Mouse (Mus musculus): ENCODE results near the gene Cd96.
A peak's percentile ranks its signal among the peaks of the same experiment; 100 is the strongest.

Cd96 gene

DNA sequence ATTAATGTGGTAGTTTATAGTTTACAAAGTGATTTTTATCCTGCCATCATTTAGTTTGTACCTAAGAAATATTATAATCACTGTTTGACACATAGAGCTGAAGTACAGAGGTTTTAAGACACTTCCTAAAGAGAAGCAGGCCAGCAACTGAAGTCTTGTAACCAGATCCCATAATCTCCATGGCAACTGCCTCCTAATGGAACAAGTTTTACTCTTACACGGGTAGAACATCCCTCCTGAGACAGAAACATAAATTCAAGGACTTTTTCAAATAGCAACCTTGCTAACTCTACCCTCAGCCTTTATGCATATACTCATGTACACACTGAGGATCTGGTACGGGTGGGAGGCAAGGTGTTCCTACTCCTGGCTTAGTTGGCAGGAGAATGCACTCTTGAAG lies 83.8 kb downstream of the Cd96 start:
- no peak for DNase-seq (ENCODE audit: low spot score)

DNA sequence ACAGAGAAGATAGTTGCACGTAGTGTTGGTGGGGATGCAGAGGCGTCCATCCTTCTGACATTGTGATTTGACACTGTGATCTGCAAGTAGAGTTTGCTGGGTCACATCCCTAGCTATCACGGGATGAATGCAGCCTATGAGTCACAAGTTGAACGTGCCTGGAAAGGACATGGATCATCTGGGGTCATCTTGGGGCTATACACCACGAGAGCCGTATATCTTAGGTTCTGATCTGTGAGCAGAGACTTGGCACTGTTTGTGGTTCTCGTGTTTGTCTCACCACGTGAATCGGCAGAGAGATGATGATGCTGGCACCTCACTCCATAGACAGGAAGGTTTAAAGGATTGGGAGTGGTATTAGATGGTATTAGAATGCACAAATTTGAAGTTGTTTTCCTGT lies 86.2 kb downstream of the Cd96 start:
- no peak for DNase-seq (ENCODE audit: low spot score)

DNA sequence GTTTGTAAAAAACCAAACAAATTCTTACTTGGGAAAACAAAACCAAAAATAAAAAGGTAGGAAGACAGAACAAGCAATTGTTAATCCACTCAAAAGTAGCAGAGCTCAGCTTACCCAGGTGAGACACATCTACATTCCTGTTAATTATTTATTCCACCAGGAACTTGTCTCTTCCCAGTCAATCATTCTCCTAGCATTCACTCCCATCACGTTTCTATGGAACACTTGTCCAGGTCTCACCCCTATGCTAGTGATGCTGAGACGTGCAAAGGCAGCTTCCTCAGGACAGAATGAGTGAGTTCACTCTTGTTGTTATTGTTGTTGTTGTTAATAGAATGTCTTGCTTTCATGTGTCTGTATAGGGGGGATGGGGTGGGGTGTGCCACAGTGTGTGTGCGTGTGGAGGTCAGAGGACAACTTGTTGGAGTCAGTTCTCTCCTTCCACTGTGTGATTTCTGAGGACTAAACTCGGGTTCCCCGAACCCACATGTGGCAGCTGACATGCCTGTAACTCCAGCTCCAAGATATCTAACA lies 97.0 kb downstream of the Cd96 start:
- no peak for DNase-seq (ENCODE audit: low spot score)

DNA sequence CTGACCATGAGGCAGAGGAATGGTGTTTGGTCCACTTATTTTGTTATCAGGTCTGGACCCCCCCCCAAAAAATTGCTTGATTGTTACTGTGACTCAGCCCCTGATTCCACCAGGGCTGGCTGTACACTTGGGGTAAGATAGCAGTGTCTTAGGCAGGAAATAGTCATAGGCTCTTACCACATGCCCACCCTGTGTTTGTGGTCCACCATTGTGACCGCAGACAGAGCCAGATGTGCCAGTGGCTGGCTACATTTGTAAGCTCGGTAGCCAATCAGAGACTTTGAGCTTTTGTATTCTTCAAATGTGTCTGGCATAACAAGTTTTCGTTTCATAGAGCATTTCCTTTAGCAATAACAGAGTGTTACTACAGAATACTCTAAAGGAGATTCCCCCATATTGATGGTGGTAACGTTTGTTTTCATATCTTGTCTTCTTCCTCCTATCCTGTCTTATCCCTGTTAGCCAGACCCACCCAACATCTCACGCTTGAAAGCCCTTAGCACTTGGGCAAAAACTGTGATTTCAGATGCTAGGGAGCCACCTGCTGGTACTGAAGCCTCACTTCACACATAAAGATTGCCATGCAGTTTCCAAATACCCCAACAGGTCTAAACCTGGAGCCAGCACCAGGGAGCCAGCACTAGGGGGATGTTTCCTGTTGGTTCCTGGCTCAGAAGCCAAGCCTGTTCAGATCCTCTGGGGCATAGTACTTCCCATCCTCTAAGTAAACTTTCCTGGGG lies 97.7 kb downstream of the Cd96 start:
- DNase-seq (ENCODE audit: low spot score), result peak; percentile 31

DNA sequence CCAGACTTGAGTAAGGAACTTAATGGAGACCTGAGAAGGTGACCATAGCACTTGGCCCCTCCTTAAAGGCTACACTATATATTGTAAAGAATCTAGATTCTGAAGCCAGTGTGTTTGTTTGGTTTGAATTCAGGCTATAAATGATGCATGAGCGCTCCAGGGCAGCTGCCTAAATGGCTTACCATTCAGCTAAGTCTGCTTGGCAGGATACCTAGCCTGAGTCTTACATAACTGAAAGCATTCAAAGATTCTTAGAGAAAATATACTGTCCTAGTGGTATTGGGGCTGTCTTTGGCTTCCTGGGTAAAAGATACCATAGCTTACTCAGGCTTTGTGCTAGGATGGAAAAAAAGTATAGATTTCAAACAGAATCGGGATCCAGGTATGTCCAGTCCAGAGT lies 98.7 kb downstream of the Cd96 start:
- DNase-seq (ENCODE audit: low spot score), result no peak

DNA sequence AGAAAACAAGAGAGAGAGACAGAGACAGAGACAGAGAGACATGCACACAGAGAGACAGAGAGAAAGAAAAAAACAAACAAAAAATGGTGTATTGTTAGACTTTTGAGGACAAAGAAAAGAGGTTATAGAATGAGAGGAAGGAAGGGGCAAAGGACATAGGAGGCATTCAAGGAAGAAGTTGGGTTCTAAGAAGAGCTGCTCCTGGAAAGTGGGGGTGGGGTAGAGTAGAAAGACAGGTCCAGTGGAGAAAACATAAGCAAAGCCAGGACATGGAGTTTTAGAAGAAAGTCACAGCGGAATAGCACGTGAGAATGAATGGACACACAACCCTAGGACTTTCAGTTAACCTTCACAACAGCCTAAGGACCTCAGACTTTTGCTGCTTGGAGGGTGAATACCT lies 99.7 kb downstream of the Cd96 start:
- DNase-seq (ENCODE audit: low spot score), result no peak

DNA sequence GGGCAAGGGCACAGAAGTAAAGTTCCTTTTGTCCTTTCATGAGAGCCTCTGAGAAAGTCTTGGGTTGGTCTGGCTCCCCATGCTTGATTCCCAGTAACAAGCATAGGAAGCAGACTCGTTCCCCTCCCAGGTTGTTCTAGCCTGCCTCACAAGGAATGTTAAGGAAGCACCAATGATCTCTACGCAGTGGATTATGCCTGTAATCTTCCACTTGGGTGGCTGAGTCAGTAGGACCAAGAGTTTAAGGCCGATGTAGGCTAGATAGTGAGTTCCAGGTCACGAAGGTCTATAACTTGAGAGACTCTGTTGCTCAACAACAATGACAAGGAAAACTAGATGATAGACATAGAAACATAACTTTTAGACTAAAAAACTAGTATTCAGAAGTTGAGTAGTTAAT lies 100.3 kb downstream of the Cd96 start:
- no peak for DNase-seq (ENCODE audit: low spot score)

DNA sequence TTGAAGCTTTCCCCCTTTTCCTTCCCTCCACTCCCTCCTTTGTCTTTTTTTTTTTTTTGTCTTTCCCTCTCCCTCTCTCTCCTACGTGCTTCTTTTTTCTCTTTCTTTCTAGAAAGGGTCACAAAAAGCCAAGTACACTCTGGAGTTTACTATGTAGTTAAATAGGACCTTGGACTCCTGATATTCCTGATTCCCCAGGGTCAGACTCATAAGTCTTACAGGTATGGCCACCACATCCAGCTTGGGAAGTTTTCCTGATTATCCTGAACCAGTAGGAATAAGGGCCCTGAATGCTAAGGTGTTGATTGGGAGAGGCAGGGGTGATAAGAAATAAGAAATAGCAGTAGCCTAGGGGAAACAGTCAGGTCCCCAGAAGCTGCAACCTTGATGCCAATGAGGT lies 100.7 kb downstream of the Cd96 start:
- DNase-seq (ENCODE audit: low spot score), result no peak

DNA sequence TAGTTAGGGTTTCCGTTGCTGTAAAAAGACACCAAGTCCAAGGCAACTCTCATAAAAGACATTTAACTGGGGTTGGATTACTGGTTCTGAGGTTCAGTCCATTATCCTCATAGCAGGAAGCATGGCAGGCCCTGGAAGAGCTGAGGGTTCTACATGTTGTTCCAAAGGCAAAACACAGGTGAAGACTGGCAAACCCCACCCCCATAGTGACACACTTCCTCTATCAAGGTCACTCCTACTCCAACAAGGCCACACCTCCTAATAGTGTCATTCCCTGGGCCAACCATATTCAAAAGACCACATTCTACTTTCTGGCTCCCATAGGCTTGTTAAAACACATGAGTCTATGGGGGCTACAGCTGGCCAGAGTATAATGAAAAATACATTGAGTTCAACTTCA lies 108.4 kb downstream of the Cd96 start:
- DNase-seq (ENCODE audit: low spot score), result no peak

DNA sequence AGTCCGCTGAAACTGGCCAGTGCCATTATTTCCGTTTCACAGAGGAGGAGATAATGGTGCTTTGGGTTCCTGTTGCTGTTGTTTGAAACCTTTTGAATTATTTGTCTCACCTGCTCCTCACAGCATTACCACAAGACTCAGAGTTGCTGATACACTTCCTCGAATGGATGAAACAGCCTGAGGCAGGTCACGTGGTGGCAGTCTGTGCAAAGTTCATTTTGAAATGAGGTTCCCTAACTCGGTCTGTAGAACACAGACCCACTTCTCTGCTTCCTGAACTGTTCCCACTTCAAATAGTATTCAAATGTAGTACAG lies 109.2 kb downstream of the Cd96 start:
- no peak for DNase-seq (ENCODE audit: low spot score)

DNA sequence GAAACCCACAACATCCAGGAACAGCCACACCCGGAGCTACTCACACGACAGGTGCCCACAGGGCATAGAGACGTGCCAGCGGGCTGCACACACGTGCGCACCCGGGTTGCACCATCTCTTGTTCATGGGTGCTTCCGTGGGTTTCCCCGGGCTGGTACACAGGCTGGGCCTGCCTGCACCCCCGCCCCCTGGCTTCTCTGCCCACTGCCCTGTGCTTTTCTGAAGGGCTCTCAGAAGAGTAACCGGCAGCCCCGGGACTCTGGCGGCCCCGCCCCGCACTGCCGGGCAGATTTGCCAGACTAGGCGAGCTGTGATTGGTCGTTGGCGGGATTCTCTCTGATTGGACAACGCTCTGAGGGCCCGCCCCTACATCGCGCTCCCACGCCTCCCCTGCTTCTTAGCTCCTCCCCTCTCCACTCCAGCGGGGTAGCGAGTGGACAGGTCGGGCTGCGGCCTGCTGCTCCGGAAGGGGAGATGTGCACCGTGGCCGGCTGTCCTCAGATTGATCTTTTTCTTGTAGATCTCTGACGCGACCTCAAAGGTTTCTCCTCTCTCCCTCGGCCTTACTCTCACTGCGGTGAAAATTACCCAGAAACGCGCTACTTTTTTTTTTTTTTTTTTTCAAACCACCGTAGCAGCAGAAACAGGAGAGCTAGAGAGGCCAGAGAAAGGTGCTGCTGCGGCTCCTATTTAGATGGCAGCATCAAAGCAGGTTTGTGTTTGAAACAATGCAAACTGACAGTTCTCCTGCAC lies 109.7 kb downstream of the Cd96 start, which contains the start of gene Plcxd2:
Gene Plcxd2 (minus strand): TSS at position 66 of the 753 bp plus-strand sequence.
- DNase-seq (ENCODE audit: low spot score), result peak; percentile 87

DNA sequence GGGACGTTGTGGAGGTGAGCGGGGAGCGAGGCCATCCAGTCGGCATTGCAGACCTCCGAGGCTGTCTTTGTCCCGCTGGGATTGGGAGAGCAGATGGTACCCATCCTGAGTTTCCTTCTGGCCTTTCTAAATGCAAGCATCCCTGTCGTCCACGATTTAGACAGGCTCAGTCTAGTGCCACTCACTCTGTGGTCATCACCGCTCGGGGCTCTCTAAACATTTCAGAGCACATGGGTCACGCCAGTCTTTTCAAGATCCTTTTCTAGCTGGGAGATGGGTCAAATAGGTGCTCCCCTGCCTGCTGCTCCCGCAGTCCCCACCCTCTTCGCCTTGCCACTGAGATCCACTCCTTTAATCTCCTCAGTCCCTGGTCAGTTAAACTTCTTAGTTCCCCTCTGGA lies 110.3 kb downstream of the Cd96 start:
- peak; percentile 7 for DNase-seq (ENCODE audit: low spot score)

DNA sequence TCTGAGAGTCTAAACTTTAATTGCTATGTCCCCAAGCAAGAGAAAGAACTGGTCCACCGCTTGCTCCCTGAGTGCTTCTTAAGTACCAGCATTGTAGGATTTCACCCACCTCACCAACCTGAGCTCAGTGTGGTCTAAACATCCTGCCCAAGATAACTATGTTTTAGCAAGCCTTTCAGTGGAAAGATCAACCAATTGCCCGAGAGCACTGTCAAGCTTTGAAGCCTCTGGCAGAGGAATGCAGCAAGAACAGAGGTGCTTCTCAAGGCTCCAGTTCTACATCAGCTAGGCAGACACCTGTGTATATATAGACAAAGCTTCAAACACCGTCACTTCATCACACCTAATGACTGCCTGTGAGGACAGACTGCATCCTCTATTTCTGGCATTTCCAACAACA lies 111.3 kb downstream of the Cd96 start:
- DNase-seq (ENCODE audit: low spot score), result no peak

DNA sequence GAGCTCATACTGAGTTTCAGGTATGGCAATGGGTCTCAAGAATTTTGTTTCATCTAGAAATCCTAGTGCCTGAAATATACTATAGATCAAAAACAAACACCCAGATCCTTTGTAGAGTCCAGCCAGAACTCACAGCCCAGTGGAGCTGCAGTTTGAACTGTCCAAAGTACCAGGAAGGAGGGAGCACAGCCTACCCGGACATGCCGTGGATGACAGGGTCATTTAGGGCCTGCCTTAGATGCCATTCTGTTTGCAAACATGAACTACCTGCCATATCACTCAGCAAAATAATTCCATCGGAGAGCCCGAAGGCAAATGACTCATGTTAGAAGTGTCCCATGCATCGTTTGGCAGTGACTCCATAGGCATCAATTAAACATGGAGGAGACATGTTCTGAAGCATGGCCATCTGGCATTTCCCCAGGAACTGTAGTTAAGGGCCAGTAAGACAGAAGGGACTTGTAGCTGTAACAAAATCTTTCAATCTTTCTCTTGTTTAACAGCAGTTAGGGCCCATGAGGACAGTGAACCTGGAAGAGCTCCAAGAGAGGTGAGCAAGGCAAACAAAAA lies 111.9 kb downstream of the Cd96 start:
- no peak for DNase-seq (ENCODE audit: low spot score)

DNA sequence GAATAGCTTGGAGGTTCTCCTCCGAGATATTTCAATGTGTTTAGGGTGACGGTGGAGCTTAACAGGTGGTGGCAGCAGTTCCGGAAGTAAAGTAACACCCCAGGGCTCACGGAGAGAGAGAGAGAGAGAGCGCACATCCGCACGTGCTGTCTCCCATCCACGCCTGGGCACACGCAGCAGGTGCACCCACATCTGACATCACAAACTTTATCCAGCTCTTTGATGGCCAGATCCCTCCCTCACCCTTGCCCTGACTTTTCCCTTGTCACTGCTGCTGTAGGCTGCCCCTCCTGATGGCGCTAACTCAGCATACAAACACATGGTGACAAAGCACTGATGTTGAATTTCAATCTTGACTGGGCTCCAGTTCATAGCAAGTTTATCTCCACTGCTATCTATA lies 113.8 kb downstream of the Cd96 start:
- no peak for DNase-seq (ENCODE audit: low spot score)

DNA sequence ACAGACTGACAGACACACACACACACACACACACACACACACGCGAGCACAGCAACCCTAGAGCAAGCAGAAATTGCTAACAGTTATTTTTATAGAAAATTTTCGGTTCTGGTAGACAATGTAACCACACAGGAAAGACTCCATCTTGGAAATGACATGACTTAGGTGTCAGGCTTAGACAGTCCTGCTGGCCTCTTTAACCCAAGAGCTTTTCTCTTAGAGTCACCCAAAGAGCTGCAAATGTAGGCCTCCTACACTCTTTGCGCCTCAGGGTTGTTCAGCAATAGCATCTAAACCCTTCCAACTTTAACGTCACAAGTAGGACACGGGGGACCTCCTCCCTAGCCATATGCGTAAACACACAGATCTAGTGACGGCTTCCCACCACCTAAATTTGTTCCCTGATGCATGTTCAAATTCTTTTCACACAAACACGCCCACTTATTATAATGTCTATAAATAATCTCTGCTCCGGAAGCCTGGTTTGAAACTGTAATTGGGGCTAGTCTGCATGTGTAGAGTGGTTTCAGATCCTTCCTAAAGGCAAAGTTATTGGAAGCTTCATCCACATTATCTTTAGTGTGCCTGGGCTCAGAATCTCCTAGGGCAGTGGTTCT lies 118.4 kb downstream of the Cd96 start:
- DNase-seq (ENCODE audit: low spot score), result no peak

DNA sequence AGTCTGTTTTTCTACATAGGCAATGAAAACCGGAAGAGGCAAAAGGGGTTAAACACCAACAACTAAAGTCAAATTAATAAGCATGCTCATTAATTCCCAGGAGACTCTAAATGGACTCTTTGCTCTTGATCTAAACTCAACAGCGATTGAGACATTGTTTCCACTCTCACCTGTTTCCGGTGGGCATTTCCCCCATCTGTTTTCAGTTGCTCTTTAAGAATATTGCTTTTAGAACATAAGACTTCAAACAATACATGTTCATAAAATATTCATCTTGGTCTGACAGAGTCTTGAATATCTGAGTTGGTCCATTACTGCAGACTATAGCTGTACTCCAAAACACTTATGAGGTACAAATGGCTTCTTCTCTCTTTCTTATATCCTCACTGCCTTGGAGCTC lies 119.1 kb downstream of the Cd96 start:
- DNase-seq (ENCODE audit: low spot score), result no peak

DNA sequence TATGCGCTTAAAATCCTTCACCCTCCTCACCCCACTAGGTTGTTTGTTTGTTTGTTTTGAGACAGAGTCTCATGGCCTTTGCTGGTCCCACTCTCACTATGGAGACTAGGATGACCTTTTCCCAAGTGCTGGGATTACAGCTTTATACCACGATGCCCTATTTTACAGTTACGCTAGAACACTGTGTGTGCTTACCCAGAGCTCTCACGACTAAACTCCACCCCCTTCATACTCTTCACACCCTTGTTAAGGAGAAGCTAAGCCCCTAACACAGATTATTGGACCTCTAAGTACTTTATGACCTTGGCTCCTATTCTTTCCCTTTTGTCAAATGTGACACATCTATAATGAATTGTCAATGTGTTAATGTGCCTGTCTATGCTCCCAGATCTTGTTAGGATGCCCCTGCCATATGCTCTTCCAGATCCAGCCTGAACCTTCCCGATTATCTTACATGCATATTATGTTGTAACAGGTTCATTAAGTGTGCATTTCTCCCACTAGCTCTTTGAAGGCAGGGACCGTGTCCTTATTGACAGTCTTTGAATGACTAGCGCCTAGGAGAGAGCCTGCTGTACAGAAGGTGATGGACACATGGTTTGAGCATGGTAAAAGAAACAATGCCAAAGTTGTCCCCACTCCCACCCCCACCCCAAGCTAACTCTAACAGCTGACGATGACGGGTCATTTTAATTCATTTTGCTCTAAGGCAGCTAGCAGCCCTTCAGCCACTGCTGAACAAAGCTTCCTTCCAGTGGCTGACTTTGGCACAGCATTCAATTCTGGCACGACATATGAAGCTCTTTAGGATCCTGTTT lies 120.5 kb downstream of the Cd96 start:
- no peak for DNase-seq (ENCODE audit: low spot score)

DNA sequence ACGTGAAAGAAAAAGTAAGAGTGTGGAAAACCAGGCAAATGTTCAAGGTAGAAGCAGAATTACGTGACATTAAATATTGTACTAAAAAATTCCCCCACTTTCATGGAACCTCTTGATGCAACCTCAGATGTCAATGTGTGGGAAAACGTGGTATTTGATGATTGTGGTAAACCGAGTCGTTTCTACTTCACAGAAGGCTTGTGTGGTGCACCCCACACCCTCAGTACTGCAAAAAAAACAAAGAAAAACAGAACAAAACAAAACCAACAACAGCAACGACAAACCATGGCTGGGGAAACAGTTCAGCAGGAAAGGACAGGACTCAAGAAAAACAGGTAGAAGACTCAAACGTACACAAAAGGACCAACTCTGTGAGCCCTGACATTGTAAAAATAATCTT lies 121.8 kb downstream of the Cd96 start:
- DNase-seq (ENCODE audit: low spot score), result no peak

DNA sequence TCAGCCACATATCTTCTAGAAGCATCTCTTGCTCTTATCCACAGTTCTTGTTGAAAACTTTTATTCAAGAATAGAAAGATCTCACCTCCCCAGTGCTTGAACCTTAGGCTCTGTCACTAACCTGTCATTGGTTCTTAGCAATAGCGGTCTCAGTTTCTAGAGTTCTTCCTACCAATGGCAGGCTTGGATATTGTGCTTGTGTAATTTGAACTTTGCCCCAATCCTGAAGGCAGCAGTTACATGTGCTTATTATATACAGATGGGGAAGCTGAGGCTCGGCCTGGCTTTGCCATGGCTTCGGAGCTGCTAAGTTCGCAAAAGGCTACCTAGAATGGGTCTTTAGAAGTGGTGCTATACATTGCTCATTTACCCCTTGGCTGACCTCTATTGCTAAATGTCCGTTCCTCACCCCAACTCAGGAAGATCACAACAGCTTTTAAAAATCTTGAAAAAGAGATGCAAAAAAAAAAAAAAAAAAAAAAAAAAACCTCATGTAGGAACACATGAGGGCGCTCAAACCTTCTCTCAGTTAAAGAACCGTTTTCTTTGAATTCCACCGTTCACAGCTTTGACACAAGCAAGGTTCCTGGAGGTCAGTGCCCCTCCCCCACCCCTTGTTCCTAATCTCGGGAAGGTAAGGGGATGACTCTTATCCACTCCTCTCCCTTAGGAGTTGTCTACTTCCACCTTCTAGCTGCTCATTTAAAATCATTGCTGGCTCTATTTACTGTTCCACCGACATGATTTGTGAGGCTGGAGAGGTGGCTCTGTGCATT lies 129.0 kb downstream of the Cd96 start:
- DNase-seq (ENCODE audit: low spot score), result no peak

DNA sequence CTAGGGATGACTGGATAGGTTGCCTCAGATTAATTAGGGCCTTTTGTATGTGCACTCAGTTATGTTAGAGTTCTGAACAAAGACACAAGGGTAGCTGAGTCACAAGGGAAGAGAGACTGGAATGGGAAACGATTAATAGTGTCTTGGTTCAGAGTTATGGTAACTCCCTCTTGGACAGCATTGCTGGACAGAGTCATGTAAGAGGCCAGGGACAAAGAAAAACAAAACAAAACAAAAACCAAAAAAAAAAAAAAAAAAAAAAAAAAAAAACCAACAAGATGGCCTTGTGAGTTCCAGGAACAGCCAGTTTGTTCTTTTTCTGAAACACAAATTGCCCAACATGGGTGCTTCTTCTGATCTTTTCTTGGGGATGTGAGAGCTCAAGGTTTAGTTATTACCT lies 133.8 kb downstream of the Cd96 start:
- DNase-seq (ENCODE audit: low spot score), result no peak
